Mouse (Mus musculus): Measurements from ENCODE around the gene Med20. TPM values are rescaled to one million over a fixed set of nuclear protein-coding genes. Genes with fewer than 3 reads are reported as not detected.
"Not testable (repeated sequence)": the region's sequence is repeated elsewhere in the genome, so short reads cannot be mapped to it uniquely, and the experiment has no call there.

Gene Med20
- polyA plus RNA-seq, 1 experiment from 2014 or later = 50.4 TPM

DNA sequence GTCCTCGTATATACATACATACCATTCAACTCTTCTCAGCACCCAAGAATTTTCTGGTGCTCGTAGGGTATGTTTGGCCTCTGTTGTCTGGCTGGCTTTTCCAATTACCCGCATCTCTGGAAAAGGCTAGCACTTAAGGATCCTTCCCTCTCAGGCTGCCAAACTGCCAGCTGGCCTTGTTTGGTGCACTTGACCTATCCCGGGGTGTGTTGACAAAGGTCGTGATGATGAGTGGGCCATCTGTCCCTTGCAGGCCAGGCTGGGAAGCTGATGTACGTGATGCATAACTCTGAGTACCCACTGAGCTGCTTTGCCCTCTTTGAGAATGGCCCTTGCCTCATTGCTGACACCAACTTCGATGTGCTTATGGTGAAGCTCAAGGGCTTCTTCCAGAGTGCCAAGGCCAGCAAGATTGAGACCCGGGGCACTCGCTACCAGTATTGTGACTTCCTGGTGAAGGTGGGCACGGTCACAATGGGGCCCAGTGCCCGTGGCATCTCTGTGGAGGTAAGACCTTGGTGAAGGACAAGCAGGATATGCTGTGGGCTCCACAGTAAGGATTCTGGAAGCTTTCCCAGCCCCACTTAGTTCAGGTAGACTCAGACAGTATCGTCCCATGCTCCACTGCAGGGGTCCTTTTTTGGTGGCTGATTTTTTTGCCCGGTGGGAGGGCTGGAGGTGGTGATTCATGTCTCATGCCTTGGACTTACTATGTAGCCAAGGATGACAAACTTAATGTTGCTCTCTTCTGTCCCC lies 7.4 kb downstream of the Med20 start:
- WGBS = 91% methylated on average over 13 of the region's 13 CpGs
- Histone ChIP-seq H3K36me3 (replicated peaks) (peaks cover 38% of the 10 kb centered on the region), H3K27ac (no peak overlapping the region), H3K4me3 (no peak overlapping the region), H3K4me2 (no peak overlapping the region), H3K27me3 (replicated peaks) (no peaks in the 10 kb centered on the region), H3K4me1 (no peaks in the 10 kb centered on the region), H3K9ac (no peak overlapping the region), H3K9me3 (no peaks in the 10 kb centered on the region)
- ATAC-seq (replicated peaks) = no peak

DNA sequence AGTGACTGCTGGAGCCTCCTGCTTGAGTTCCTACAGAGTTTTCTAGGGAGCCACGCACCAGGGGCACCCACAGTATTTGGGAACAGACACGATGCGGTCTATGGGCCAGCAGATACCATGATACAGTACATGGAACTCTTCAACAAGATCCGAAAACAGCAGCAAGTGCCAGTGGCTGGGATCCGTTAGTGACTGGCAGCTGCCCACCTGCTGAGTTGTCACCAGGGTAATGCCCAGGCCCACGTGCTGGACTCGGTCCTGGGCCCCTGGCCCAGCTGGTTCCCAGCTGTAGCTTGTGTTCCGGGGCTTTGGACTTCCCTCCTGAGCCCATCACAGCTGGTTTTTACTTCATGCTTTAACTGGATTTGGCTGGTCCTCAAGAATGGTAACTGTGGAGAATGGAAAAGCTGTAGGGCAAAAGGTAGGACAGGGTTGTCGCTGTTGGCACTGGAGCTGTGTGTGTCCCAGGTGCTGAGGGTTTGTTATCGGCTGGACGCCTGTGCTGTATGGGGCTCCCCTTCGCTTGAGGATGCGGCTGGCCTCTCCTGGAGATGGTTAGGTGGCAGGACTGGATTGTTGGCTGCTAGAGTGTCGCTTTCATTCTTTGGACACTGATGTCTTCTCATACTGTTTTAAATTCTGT lies 11.7 kb downstream of the Med20 start:
- Histone ChIP-seq H3K4me1 (no peaks in the 10 kb centered on the region), H3K4me3 (no peak overlapping the region), H3K27me3 (replicated peaks) (no peaks in the 10 kb centered on the region), H3K4me2 (no peak overlapping the region), H3K9me3 (no peaks in the 10 kb centered on the region), H3K27ac (no peak overlapping the region), H3K9ac (no peak overlapping the region), H3K36me3 (replicated peaks) (peaks cover 40% of the 10 kb centered on the region)
- 87% methylated on average over 14 of the region's 14 CpGs for WGBS
- no peak for ATAC-seq (replicated peaks)

DNA sequence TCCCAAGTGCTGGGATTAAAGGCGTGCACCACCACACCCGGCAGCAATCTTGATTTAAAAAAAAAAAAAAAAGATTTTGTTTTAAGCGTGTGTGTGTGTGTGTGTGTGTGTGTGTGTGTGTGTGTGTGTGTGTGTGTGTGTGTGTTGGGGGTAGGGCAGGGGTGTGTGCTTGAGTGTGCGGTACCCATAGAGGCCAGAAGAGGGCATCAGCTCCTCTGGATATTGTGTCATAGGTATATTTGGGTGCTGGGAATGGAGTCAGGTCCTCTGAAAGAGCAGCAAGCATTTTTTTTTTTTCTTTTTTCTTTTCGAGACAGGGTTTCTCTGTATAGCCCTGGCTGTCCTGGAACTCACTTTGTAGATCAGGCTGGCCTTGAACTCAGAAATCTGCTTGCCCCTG lies 13.2 kb downstream of the Med20 start:
- 92% methylated on average over 4 of the region's 5 CpGs for WGBS
- not testable (repeated sequence) for H3K4me2 ChIP-seq; ATAC-seq (replicated peaks); H3K4me3 ChIP-seq; H3K9ac ChIP-seq; H3K27ac ChIP-seq; H3K9me3 ChIP-seq; H3K4me1 ChIP-seq; H3K27me3 ChIP-seq (replicated peaks)
- H3K36me3 ChIP-seq (replicated peaks) = peaks cover 34% of the 10 kb centered on the region

DNA sequence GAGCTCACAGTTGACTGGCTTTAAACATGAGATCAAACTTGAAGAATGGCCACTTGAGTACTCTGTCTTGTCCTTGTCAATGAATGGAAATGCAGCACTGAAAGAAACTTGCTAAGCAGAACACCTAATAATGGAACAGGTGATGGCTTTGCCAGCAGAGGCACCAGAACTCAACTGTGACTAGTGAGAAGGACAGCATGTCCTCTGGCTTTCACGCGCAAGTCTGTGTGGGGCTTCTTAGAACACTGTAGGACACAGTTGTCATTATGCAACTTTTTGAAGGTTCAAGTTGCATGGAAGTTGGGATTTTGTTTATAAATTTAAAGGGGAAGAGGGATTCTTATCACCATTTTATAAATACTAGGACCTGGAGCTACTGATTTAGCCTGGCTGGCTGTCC lies 13.7 kb downstream of the Med20 start:
- no peak for ATAC-seq (replicated peaks)
- H3K27me3 ChIP-seq (replicated peaks) = no peaks in the 10 kb centered on the region
- no peaks in the 10 kb centered on the region for H3K9me3 ChIP-seq
- H3K27ac ChIP-seq = no peak overlapping the region
- 99% methylated on average over 2 of the region's 2 CpGs for WGBS
- peaks cover 8% of the 10 kb centered on the region for H3K4me1 ChIP-seq
- H3K4me2 ChIP-seq = no peak overlapping the region
- no peak overlapping the region for H3K4me3 ChIP-seq
- H3K9ac ChIP-seq = no peak overlapping the region
- peaks cover 34% of the 10 kb centered on the region for H3K36me3 ChIP-seq (replicated peaks)

DNA sequence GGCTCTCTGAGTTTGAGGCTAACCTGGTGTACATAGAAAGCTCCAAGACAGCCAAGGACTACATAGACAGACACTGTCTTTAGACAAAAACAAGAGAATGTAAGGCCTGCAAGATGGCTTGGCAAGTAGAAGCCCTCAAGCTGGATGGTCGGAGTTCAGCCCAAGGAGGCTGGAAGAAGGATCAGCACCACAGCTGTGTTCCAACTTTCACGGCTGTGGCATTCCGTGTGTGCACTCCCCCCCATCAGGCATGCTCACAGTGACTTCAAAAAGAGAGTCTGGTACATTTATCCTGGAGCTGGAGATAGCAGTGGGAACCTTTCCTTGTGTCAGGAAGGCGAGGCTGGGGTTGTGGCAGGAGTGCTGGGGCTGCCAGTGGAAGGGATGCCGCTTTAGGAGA lies 14.6 kb downstream of the Med20 start:
- 94% methylated on average over 5 of the region's 5 CpGs for WGBS
- Histone ChIP-seq H3K27me3 (replicated peaks) (no peaks in the 10 kb centered on the region), H3K9me3 (no peaks in the 10 kb centered on the region), H3K36me3 (replicated peaks) (peaks cover 32% of the 10 kb centered on the region), H3K9ac (no peak overlapping the region), H3K4me2 (no peak overlapping the region), H3K4me3 (no peak overlapping the region), H3K27ac (no peak overlapping the region), H3K4me1 (peaks cover 14% of the 10 kb centered on the region)
- no peak for ATAC-seq (replicated peaks)

DNA sequence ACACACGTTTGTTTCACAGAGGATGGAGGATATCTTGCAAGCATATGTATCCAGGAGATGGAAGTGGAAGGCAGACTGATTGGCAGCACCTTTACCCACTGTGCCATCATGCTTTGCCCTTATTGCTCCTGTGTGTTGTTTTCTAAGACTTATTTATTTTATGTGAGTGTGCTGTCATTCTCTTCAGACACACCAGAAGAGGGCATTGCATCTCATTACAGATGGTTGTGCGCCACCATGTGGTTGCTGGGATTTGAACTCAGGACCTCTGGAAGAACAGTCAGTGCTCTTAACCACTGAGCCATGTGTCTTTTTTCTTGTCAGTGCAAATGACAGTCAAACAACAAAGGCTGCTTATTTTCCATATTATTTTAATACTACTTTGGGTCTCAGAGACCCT lies 16.4 kb downstream of the Med20 start:
- H3K9ac ChIP-seq = no peak overlapping the region
- H3K4me2 ChIP-seq = no peak overlapping the region
- H3K9me3 ChIP-seq = no peaks in the 10 kb centered on the region
- peaks cover 30% of the 10 kb centered on the region for H3K4me1 ChIP-seq
- H3K36me3 ChIP-seq (replicated peaks) = peaks cover 16% of the 10 kb centered on the region
- ATAC-seq (replicated peaks) = no peak
- no peak overlapping the region for H3K27ac ChIP-seq
- WGBS = 92% methylated on average over 2 of the region's 2 CpGs
- no peaks in the 10 kb centered on the region for H3K27me3 ChIP-seq (replicated peaks)
- H3K4me3 ChIP-seq = no peak overlapping the region

DNA sequence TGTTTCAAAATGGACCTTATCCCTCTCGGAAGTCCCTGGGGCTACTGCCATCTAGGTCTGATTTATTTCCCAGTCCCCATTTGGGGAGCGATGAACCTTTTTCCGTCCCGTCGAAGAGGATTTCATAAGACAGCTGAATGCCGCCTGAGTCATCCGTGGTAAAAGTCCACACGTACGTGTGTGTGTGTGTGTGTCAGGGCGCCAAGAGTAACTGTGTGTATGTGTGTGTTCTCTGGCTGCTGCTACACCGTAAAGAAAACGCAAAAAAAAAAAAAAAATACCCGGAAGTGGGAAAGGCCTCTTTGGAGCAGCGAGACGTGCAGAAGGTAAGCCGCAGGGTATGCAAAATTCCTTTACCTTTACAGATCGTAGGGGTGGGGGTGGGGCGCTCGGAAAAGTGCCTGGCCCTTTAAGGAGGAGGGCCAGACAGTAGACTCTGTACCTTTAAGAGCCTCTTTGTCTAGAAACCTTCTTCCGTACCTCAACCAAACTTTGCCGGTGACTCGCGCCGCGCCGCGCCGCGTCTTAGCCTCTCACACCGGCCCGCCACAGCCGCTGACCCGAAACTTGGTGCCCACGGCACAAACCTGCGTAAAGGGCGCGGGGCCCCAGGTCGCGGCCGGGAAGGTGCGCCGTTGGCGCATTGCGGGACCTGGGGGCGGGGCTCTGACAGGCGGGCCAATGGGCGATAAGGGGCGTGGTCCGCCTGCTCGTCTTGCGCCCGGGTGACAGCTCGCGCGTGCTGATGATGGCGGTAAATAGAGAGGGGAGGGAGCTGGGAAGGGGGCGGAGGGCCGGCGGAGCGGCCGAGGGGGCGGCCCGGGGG lies 17.7 kb downstream of the Med20 start:
- no peaks in the 10 kb centered on the region for H3K9me3 ChIP-seq
- H3K4me3 ChIP-seq = peak overlapping the region; percentile 75
- peak; percentile 95 for ATAC-seq (replicated peaks)
- under 1% methylated on average over 63 of the region's 63 CpGs for WGBS
- H3K27me3 ChIP-seq (replicated peaks) = no peaks in the 10 kb centered on the region
- peak overlapping the region; percentile 77 for H3K9ac ChIP-seq
- peak overlapping the region; percentile 81 for H3K4me2 ChIP-seq
- peaks cover 35% of the 10 kb centered on the region for H3K4me1 ChIP-seq
- H3K27ac ChIP-seq = peak overlapping the region; percentile 97
- H3K36me3 ChIP-seq (replicated peaks) = peaks cover 7% of the 10 kb centered on the region; the same call in 1 of the 2 replicates

DNA sequence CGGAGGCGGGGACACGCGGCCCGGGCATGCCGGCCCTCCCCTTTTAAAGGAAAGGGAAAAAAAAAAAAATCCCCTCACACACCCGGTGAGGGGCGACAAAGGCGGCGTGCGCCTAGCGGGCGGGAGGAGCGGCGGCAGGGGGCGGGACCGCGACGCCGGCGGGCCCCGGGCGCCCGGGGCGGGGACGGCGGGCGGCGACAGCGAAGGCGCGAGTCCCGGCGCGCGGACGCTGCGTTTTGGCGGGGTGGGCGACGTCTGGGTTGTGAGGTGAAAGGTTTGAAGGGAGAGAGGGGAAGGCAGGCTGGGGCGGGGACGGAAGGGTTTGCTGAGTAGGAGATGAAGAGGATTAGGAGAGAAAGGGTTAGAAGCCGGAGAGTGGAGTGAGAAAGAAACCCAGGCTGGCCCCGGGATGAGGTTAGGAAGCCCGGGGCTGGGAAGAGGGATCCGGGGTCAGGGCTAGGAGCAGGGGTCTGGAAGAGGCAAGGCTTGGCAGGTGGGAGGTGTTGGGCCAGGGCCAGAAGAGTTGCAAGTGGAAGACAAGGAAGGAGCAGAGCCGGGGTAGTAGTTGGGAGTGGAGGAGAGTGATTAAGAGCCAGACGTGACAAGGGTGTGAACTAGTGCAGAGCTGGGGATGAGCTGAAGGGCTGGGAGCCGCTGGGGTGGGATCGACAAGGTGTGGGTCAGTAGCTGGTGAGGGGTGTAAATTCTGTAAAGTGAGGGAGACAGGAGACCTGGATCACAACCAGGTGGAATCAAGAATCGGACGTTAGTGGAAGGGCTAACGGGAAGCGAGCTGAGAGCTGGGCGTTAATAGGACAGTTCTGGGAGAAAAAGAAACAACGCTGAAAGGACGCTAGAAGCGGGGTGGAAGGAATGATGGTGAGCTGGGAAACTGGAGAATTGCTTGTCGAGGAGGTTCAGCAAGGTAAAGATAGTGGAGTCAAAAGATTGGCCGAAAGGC lies 18.6 kb downstream of the Med20 start:
- Histone ChIP-seq H3K9ac (peak overlapping the region; percentile 77), H3K4me3 (peak overlapping the region; percentile 75), H3K36me3 (replicated peaks) (peaks cover 4% of the 10 kb centered on the region; the same call in 1 of the 2 replicates), H3K4me2 (peak overlapping the region; percentile 81), H3K27ac (peak overlapping the region; percentile 97), H3K27me3 (replicated peaks) (no peaks in the 10 kb centered on the region), H3K4me1 (peaks cover 35% of the 10 kb centered on the region), H3K9me3 (no peaks in the 10 kb centered on the region)
- WGBS = under 1% methylated on average over 59 of the region's 61 CpGs
- ATAC-seq (replicated peaks) = peak; percentile 62

DNA sequence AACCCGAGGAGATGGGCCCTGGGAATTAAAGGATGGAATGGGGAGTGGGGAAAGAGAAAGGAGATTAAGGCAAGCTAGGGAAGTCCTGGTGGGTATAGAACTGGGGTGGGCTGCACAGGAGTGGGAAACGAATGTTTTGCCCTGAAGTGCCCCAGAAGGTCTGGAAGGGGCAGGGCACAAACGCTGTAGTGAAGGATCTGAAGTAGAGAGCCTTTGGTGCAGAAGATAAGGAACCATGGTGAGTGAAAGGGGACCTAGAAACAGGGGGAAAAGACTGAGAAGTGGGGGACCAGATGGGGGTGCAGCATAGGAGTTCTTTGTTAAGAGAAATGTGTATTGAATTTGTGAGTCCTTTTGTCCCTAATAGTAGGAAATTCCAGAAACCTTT lies 19.3 kb downstream of the Med20 start, which contains the start of gene Usp49:
Gene Usp49, plus strand, starts transcription at position 13 of the 388 bp plus-strand sequence.
- Histone ChIP-seq H3K4me1 (peaks cover 35% of the 10 kb centered on the region), H3K4me2 (peak within 1 kb of the TSS; percentile 81), H3K9me3 (no peaks in the 10 kb centered on the region), H3K27ac (peak within 1 kb of the TSS; percentile 97), H3K27me3 (replicated peaks) (no peaks in the 10 kb centered on the region), H3K36me3 (replicated peaks) (no peaks in the 10 kb centered on the region), H3K4me3 (peak within 1 kb of the TSS; percentile 75), H3K9ac (peak within 1 kb of the TSS; percentile 77)
- 0% methylated on average over 3 of the region's 3 CpGs for WGBS
- ATAC-seq (replicated peaks) = no peak

DNA sequence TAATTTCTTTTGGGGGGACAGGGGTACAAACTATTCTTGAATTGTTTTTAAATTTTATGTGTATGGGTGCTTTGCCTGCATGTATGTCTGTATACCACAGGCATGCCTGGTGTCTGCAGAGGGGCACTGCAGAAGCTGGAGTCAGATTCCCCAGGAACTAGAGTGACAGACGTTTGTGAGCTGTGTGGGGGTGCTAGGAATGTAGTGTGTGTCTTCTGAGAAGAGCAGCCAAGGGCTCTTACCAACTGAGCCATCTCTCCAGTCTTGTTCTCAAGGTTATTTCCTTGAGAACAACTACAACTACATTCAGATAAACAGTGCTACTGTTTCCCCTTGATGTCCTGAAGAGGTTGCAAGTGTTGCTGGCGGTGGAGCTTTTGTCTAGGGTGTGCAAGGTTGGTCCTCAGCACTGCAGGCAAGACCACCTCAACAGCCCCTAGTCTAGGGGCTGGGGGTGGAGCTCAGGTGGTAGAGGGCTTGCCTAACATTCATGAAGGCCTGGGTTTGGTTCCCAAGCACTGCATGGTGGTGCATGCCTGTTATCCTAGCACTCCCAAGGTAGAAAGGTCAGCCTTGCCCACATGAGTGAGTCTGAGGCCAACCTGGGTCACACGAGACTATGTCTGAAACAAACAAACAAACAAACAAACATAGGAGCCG lies 20.9 kb downstream of the Med20 start:
- Histone ChIP-seq H3K4me3 (no peak overlapping the region), H3K27me3 (replicated peaks) (no peaks in the 10 kb centered on the region), H3K9me3 (no peaks in the 10 kb centered on the region), H3K4me2 (0 out of 2 replicates have a peak overlapping the region, but pooled peaks have one; percentile 1), H3K4me1 (peaks cover 35% of the 10 kb centered on the region), H3K9ac (no peak overlapping the region), H3K36me3 (replicated peaks) (no peaks in the 10 kb centered on the region), H3K27ac (no peak overlapping the region)
- 64% methylated on average over 4 of the region's 4 CpGs for WGBS
- no peak for ATAC-seq (replicated peaks)

All from midbrain, embryonic 15.5 days (tissue).